Mouse (Mus musculus): ENCODE measurements at regions not wholly inside any gene's neighbourhood (a gene's known extent, or its start where the extent isn't known, plus 50 kb on each side); places are given as distances from the start of the nearest gene placed in this dataset.
"Not testable (repeated sequence)": the region's sequence is repeated elsewhere in the genome, so short reads cannot be mapped to it uniquely, and the experiment has no call there.

DNA sequence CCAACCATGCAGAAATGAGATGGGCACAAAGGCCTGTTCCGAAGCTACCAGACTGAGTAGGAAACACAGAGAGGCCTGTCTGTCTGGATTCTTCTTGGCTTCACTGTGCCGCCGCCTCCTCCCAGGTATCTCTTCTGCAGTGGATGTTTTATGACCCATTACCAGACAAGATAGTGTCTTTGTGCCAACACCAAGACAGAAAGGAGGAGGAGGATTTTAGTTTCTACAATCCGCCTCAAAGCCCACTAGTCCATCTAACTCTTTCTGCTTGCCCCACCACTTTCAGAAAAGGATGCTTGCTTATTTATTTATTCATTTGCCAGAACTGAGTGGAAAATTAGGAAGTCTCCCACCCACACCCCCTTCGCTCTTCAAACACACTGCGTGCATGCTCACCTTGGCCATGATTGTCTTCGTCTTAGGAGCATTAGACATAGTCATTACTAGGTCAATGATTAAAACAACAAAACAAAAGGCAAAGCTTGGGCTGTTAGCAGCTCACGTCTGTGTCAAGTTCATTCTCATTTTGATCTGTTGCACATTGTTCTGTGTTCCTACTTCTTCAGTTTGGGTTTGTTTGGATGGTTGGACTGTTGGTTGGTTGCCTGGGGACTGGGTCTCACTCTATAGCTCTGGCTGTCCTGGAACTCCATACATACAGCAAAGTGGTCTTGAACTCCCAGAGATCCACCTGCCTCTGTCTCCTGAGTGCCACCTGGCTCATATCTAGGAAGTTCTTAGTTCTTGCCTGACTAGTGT lies 61.7 kb upstream of the Cpm start:
- DNase-seq (ENCODE audit: low read depth) = no peak

DNA sequence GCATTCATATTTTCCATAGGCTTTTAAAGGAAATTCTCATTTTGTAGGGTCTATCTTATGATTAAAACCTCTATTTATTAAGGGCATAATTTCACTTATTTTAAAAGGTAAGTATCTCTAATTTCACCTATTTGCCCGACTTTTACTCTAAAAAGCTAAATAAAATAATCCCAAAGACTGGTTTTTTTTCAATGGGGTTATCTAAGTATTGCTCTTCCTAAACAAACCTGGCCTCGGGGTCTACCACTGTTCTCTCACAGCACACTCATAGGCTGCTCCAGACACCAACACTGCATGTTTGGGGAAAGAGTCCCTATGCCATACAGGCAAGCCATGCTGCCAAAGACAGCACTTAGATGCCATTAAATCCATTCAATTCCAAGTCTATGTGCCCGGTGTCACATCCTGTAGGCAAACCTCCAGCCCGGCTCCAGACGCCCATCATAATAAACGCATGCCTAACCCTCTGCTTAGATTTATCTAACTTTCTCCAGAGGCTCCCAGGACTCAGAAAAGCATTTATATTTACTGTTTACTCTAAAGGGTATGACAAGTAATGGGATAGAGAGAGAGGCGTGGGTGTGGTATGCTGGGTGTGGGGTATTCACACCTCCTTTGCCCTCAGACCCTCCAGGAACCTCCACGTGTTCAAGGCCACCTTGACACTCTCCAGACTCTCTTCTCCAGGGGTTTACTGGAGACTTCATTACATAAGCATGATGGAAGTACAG lies 62.5 kb upstream of the Cpm start:
- no peak for DNase-seq (ENCODE audit: low read depth)

DNA sequence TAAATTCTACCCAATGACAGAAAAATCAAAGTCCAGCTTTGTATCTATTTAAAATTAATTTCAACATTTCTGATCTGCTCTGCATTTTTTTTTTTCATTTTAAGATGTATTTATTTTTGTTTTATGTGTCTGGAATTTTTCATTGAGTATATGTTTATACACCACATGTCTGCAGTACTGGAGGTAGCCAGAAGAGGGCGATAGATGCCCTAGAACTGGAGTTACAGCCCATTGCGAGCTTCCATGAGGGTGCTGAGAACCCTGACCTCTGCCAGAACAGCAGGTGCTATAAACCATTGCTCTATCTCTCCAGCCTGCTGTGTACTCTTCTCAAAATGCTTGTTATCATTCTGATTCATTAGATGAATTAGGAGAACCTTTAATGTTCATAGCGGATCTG lies 63.1 kb upstream of the Cpm start:
- no peak for DNase-seq (ENCODE audit: low read depth)

GRCm38 (mm10) chr10:117565529-117566086 lies 63.7 kb upstream of the Cpm start:
- no peak for DNase-seq (ENCODE audit: low read depth)

- DNase-seq (ENCODE audit: low read depth) = no peak
Measured at GRCm38 (mm10) chr10:117565110-117565509, 64.2 kb upstream of the Cpm start.

- no peak for DNase-seq (ENCODE audit: low read depth)
Measured at GRCm38 (mm10) chr10:117564118-117565040, 64.9 kb upstream of the Cpm start.

DNA sequence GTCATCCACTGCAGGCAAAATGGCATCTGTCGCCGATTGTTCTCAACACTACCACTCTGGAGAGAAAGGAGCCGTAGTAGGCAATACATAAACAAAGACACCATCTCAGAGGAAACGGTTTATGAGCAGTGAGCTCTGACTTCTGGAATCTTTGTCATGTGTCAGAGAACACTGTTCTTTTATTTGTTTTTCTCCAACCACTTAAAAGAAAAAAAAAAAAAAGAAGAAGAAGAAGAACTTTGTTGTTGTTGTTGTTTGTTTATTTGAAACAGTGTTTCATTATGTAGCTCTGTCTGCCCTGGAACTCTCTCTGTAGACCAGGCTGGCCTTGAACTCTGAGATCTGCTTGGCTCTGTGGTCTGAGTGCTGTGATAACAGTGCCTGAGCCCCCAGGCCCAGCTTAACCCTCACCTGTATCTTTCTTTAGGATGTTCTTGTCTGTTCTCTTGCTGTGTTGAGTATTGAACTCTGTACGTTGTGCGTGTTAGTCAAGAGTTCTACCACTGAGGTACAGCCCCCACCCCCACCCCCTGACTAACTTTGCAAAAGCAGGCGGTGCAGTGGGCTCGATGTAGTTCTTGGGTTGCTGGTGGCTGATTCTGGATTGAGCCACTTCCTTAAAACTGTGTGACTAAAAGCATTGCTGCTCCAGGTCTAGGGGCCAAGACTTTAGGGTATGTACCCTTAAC lies 65.7 kb upstream of the Cpm start:
- no peak for DNase-seq (ENCODE audit: low read depth)

DNA sequence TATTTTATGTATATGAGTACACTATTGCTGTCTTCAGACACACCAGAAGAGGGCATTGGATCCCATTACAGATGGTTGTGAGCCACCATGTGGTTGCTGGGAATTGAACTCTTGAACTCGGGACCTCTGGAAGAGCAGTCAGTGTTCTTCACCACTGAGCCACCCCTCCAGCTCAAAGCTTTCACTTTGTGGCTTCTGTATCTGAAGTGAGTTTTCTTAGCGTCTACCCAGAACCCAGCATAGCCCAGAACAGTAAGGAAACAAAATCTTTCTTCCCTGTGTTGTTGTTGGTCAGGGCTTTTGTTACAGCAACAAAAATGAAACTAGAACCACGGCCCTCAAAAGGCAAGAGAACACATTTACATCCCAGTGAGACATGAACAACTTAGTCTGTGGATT lies 66.5 kb upstream of the Cpm start:
- DNase-seq (ENCODE audit: low read depth) = not testable (repeated sequence)

- no peak for DNase-seq (ENCODE audit: low read depth)
Measured at GRCm38 (mm10) chr10:117561909-117562849, 67.1 kb upstream of the Cpm start.

- no peak for DNase-seq (ENCODE audit: low read depth)
Measured at GRCm38 (mm10) chr10:117561279-117561820, 68.0 kb upstream of the Cpm start.

DNA sequence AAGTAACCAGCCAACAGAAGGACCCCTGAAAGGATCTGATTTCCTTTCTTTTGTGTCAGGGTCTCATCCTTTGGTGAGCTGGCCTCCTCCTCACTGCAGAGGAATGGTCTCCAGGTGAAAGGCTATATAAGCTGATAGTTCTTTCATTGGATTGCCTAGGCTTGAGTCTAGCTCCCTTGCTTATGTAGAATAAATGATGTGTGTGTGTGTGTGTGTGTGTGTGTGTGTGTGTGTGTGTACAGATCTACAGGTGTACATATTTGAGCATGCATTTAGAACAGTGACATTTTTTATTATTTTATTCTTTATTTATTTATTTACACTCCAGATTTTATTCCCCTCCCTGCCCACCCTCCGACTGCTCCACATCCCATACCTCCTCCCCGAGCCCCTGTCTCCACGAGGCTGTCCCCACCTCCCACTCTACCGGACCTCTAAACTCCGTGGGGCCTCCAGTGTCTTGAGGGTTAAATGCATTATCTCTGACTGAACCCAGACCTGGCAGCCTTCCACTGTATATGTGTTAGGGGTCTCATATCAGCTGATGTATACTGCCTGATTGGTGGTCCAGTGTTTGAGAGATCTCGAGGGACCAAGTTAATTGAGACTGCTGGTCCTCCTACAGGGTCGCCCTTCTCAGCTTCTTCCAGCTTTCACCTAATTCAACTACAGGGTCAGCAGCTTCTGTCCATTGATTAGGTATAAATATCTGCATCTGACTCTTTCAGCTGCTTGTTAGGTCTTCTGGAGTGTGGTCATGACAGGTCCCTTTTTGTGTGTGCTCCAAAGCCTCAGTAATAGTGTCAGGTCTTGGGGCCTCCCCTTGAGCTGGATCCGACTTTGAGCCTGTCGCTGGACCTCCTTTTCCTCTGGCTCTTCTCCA lies 68.7 kb upstream of the Cpm start:
- DNase-seq (ENCODE audit: low read depth) = no peak

- DNase-seq (ENCODE audit: low read depth) = no peak
Measured at GRCm38 (mm10) chr10:117559615-117560395, 69.5 kb upstream of the Cpm start.

DNA sequence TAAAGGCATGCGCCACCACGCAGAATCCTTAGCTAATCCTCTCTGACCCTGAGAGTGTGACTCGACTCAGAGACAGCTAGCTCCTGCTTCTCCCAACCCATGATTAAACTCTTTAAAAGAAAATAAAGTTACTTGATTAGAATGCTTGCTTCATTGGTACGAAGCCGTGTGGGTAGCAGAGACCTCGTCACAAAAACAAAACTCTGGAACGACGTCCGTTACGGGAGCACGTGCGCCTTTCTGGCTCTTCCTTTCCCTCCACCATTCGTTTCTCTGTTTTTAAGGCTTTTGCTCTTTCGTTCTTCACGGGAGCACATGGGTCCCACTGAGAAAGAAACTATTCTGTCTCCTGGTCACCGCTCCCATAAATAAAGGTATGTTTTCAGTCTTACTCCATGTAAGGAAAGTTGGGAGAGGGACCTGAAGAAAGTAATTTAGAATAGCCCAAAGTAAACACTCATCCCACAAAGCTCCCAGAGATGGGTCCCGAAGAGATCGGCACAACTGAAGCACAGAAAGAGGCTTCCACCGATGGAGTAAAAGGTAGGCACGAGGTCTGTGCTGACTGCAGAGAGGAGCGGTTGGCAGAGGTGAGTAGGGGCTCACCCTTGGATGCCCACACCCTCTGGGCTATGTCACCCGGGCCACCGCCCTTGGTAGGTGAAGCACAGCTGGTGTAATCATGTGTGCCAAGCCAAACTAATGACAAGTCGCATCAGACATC lies 70.2 kb upstream of the Cpm start:
- DNase-seq (ENCODE audit: low read depth) = no peak

DNA sequence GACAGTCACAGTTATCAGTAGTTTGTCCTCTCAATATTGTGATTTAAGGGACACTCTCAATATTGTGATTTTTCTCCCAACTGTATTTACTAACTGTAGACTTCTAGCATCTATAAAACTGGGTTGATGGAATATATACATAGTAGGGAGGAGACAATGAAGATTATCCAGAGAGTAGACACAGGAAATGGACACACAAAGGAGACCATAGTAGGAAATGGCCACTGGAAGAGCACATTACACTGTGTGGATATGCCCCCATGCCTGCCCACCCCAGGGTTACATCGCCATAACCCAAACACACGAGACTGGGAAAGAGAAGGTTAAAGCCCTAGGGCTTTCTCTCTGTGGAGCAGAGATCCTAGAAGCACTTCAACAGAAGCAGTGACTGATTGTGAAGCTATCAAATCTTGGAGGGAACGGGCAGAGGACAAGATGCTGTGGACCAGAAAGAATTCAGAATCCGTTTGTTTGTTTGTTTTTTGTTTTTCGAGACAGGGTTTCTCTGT lies 71.0 kb upstream of the Cpm start:
- no peak for DNase-seq (ENCODE audit: low read depth)

DNA sequence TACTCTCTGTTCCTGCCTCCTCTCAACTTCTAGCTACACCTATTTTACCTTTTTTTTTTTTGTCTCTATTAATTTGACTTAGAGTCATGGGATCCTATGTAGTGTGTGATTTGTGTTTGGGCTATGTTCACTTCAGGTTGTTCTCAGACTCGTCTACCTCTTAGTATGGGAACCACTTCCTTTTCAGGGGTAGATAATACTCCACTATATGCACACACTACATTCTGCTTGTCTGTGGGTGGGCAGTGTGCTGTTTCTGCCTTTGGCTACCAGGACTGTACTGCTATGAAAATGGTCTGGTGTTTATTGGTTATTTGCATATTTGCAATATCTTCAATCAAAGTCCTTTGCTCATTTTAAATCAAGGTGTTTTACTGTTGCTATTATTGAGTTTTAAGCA lies 71.6 kb upstream of the Cpm start:
- DNase-seq (ENCODE audit: low read depth) = no peak

GRCm38 (mm10) chr10:117556851-117557542 lies 72.3 kb upstream of the Cpm start:
- DNase-seq (ENCODE audit: low read depth) = no peak

All from c-Kit-positive CD71-negative TER-119-negative erythroid progenitor cells, embryonic 14.5 days (primary cell).